Mouse (Mus musculus): ENCODE data around the gene Olfr1388. TPM values are rescaled to one million over a fixed set of nuclear protein-coding genes. Genes with fewer than 3 reads are reported as not detected.

Gene Olfr1388
- polyA plus RNA-seq (2014; fragmentation: Illumina TruSeq; extraction: RNeasy Lipid Tissue Mini Kit (QIAGEN cat#74804)): not detected

DNA sequence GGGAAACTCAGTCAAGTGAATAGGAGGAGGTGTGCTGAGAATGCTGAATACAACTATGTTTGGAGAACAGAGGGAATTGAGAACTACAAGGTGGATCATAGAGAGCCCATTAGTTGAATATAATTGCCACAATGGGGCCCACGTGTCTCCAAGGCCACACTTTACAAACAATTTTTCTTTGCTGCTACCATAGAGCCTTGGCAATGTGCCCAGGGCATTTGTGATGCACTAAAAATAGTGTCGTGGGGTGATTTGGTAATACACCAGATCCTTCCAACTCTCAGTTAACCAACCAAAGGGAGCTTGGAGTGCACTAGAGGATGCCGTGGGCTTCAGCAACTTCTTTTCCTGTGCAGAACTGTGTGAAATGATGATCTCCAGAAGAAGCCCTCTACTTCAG lies at the start of gene Olfr1388:
Gene Olfr1388 (plus strand): TSS at position 214 of the 400 bp plus-strand sequence.

DNA sequence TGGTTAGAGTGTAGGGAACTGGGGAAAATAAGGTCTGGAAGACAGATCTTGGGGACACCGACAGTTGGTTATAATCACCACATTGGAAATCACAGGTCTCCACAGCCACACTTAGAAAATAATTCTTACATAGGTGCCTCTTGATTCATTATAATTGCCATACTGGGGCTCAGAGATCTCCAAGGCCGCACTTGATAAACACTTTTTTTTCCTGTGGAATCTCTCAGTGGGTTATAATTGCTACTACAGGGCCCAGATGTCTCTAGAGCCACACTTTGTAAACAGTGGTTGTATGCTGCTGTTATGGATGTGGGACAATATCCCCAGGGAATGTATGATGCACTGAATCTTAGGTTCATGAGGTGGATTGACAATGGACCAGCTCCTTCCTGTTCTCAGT lies 13.7 kb upstream of the Olfr1388 start, which contains the start of gene Olfr1389:
Gene Olfr1389 (plus strand): TSS at position 301 of the 400 bp plus-strand sequence.

DNA sequence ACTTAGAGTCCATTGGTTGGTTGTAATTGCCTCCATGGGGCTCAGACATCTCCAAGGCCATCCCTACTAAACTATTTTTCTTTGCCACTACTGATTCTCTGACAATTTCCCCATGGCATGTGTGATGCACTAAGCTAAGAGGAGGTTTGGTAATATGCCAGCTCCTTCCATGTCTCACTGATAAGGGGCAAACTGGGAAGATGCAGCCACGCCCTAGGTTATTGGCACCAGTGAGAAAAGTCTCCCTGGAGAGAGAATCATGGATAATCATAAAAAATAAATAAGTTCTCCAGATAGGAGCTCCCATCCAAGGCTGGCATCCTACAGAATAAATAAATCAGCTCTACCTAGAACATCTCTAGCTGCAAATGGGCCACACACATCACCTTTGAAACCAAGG lies 18.6 kb downstream of the Olfr1388 start, which contains the start of gene Olfr1387:
Gene Olfr1387 (plus strand): TSS at position 301 of the 400 bp plus-strand sequence.

GRCm38 (mm10) chr11:49464746-49465145 lies 28.3 kb downstream of the Olfr1388 start, which contains the start of gene Olfr1386:
TSS of gene Olfr1386 (plus strand) at chr11:49465046.

GRCm38 (mm10) chr11:49488770-49489169 lies 52.3 kb downstream of the Olfr1388 start, which contains the start of gene Olfr1385:
TSS of gene Olfr1385 (plus strand) at chr11:49489070.

Other genes starting within 250 kb of the Olfr1388 start
- gene Btnl9, start 249.5 kb upstream of the Olfr1388 start, polyA plus RNA-seq (2014; fragmentation: Illumina TruSeq; extraction: RNeasy Lipid Tissue Mini Kit (QIAGEN cat#74804)): 5.2 TPM
- 234 TPM for gene Zfp62, start 233.3 kb upstream of the Olfr1388 start, polyA plus RNA-seq (2014; fragmentation: Illumina TruSeq; extraction: RNeasy Lipid Tissue Mini Kit (QIAGEN cat#74804))
- 16.9 TPM for gene Mgat1, start 192.4 kb upstream of the Olfr1388 start, polyA plus RNA-seq (2014; fragmentation: Illumina TruSeq; extraction: RNeasy Lipid Tissue Mini Kit (QIAGEN cat#74804))
- gene Olfr1393, start 158.3 kb upstream of the Olfr1388 start, polyA plus RNA-seq (2014; fragmentation: Illumina TruSeq; extraction: RNeasy Lipid Tissue Mini Kit (QIAGEN cat#74804)): not detected
- not detected for gene Olfr1392, start 151.3 kb upstream of the Olfr1388 start, polyA plus RNA-seq (2014; fragmentation: Illumina TruSeq; extraction: RNeasy Lipid Tissue Mini Kit (QIAGEN cat#74804))
- not detected for gene Olfr10, start 131.9 kb upstream of the Olfr1388 start, polyA plus RNA-seq (2014; fragmentation: Illumina TruSeq; extraction: RNeasy Lipid Tissue Mini Kit (QIAGEN cat#74804))
- not detected for gene Olfr1391, start 113.9 kb upstream of the Olfr1388 start, polyA plus RNA-seq (2014; fragmentation: Illumina TruSeq; extraction: RNeasy Lipid Tissue Mini Kit (QIAGEN cat#74804))
- not detected for gene Olfr1390, start 101.4 kb upstream of the Olfr1388 start, polyA plus RNA-seq (2014; fragmentation: Illumina TruSeq; extraction: RNeasy Lipid Tissue Mini Kit (QIAGEN cat#74804))
- gene Olfr1389, start 13.6 kb upstream of the Olfr1388 start, polyA plus RNA-seq (2014; fragmentation: Illumina TruSeq; extraction: RNeasy Lipid Tissue Mini Kit (QIAGEN cat#74804)): not detected
- gene Olfr1387, start 18.7 kb downstream of the Olfr1388 start, polyA plus RNA-seq (2014; fragmentation: Illumina TruSeq; extraction: RNeasy Lipid Tissue Mini Kit (QIAGEN cat#74804)): not detected
- gene Olfr1386, start 28.4 kb downstream of the Olfr1388 start, polyA plus RNA-seq (2014; fragmentation: Illumina TruSeq; extraction: RNeasy Lipid Tissue Mini Kit (QIAGEN cat#74804)): not detected
- gene Olfr1385, start 52.4 kb downstream of the Olfr1388 start, polyA plus RNA-seq (2014; fragmentation: Illumina TruSeq; extraction: RNeasy Lipid Tissue Mini Kit (QIAGEN cat#74804)): not detected
- not detected for gene Olfr1384, start 70.1 kb downstream of the Olfr1388 start, polyA plus RNA-seq (2014; fragmentation: Illumina TruSeq; extraction: RNeasy Lipid Tissue Mini Kit (QIAGEN cat#74804))
- gene Olfr1383, start 83.0 kb downstream of the Olfr1388 start, polyA plus RNA-seq (2014; fragmentation: Illumina TruSeq; extraction: RNeasy Lipid Tissue Mini Kit (QIAGEN cat#74804)): not detected
- not detected for gene Olfr1382, start 91.6 kb downstream of the Olfr1388 start, polyA plus RNA-seq (2014; fragmentation: Illumina TruSeq; extraction: RNeasy Lipid Tissue Mini Kit (QIAGEN cat#74804))
- not detected for gene Olfr1381, start 106.8 kb downstream of the Olfr1388 start, polyA plus RNA-seq (2014; fragmentation: Illumina TruSeq; extraction: RNeasy Lipid Tissue Mini Kit (QIAGEN cat#74804))
- not detected for gene Olfr1380, start 120.3 kb downstream of the Olfr1388 start, polyA plus RNA-seq (2014; fragmentation: Illumina TruSeq; extraction: RNeasy Lipid Tissue Mini Kit (QIAGEN cat#74804))
- gene Flt4, start 172.6 kb downstream of the Olfr1388 start, polyA plus RNA-seq (2014; fragmentation: Illumina TruSeq; extraction: RNeasy Lipid Tissue Mini Kit (QIAGEN cat#74804)): 3.0 TPM
- gene Scgb3a1, start 227.0 kb downstream of the Olfr1388 start, polyA plus RNA-seq (2014; fragmentation: Illumina TruSeq; extraction: RNeasy Lipid Tissue Mini Kit (QIAGEN cat#74804)): not detected

Measured in ovary, adult 10 weeks (tissue).